Mouse (Mus musculus) forebrain, embryonic 13.5 days (tissue): ENCODE data around the gene Klf6. TPM values are rescaled to one million over a fixed set of nuclear protein-coding genes. Genes with fewer than 3 reads are reported as not detected.

Source experiments
- ATAC-seq: fragments of 200-750 bp; cut with Nextera tagmentation; 2 replicates; pipeline ENCODE4 v1.8.0; 2017
- H3K27ac ChIP-seq: fragments of 300-500 bp; sonication (generic); 2 replicates; pipeline ENCODE4 v1.5.1; 2015; ENCODE audit warnings: inconsistent platforms, mild to moderate bottlenecking, moderate library complexity
- H3K27me3 ChIP-seq: fragments of 300-500 bp; sonication (generic); 2 replicates; pipeline ENCODE4 v1.6.1; 2015; ENCODE audit warnings: mild to moderate bottlenecking, inconsistent platforms
- H3K36me3 ChIP-seq: fragments of 300-500 bp; sonication (generic); 2 replicates; pipeline ENCODE4 v1.6.1; 2015; ENCODE audit warnings: mild to moderate bottlenecking, inconsistent platforms; ENCODE audit not compliant: poor library complexity, severe bottlenecking
- H3K4me1 ChIP-seq: fragments of 300-500 bp; sonication (generic); 2 replicates; pipeline ENCODE4 v1.6.1; 2015; ENCODE audit warnings: inconsistent platforms
- H3K4me2 ChIP-seq: fragments of 300-500 bp; sonication (generic); 2 replicates; pipeline ENCODE4 v1.6.1; 2015; ENCODE audit warnings: inconsistent platforms, mild to moderate bottlenecking, moderate library complexity
- H3K4me3 ChIP-seq: fragments of 300-500 bp; sonication (generic); 2 replicates; pipeline ENCODE4 v1.5.1; 2015; ENCODE audit warnings: mild to moderate bottlenecking, inconsistent platforms
- H3K9ac ChIP-seq: fragments of 300-500 bp; sonication (generic); 2 replicates; pipeline ENCODE4 v1.6.1; 2015; ENCODE audit warnings: mild to moderate bottlenecking, inconsistent platforms
- H3K9me3 ChIP-seq: fragments of 300-500 bp; sonication (generic); replicated peaks from 2 replicates; pipeline ENCODE4 v1.6.1; 2016; ENCODE audit warnings: inconsistent platforms
- WGBS: fragments of 180-500 bp; shearing (Covaris S2); methylation state at CpG from one replicate; pipeline ENCODE4 v1.1.7; 2015; 5-methylcytosine and 5-hydroxymethylcytosine counted together
- polyA plus RNA-seq: library from polyadenylated mRNA; unstranded; fragments of >200 nt; fragmentation: Nextera tagmentation; extraction: Ambion mirVana; gene quantifications from 2 replicates; pipeline ENCODE4 v1.2.1, GENCODE M21; 2015

Klf6 gene
- polyA plus RNA-seq, 1 experiment from 2014 or later = 63.5 TPM

DNA sequence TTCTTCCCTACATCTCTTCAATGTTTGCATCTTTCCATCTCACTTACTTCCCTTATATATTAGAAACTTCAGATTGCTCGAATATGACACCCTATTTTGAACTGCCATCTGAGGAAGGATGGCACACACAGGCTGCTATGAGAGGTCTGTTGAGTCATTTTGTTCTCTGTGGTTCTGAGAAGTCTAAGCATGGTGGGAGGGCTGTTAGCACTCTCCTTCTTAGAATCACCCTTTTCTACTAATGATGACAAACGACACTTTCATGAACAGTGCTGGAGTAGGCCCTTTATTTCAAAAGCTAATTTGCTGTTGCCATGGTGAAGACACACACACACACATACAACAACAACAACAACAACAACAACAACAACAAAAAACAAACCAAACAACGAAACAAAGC is 28.8 kb downstream of the Klf6 start:
- no peak overlapping the region for H3K4me2 ChIP-seq
- no peaks in the 10 kb centered on the region for H3K9me3 ChIP-seq
- no peak overlapping the region for H3K27ac ChIP-seq
- H3K36me3 ChIP-seq = no peaks in the 10 kb centered on the region
- H3K27me3 ChIP-seq = no peaks in the 10 kb centered on the region
- H3K4me1 ChIP-seq = no peaks in the 10 kb centered on the region
- ATAC-seq = no peak
- no peak overlapping the region for H3K4me3 ChIP-seq
- 58% methylated on average over 3 of the region's 3 CpGs for WGBS
- no peak overlapping the region for H3K9ac ChIP-seq

DNA sequence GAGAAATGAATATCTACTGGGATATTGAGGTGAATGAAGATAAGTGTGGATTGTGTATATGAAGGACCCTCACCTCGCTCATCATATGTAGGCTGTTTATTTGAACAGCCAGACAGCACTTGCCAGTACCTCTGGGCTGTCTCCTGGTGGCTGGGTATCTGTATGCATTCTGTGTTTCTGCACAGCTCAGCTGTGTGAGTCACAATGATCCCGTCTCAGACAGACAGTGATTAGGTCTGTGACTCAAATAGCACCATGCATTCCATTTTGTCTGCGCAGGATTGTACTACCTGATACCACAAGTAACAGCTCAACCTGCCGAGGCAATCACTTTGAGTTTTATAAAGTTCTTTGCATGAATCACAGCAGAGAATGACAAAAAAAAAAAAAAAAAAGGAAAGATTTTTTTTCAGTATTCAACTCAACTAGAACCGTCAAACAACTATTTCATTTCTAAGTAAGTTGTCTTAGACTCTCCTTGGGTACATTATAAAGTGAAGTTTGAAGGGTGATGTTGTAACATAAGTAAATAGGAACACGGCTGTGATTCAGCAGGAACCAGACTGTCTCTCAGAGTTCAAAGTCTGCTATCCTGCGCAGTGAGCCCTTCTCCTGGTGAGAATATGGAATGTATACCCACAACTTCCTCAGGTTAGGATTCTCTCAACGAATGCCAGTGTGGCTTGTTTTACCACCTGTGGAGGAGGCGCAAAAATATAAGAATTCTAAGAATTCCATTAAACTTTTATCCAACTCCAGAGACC is 31.6 kb downstream of the Klf6 start:
- Histone ChIP-seq H3K4me1 (no peaks in the 10 kb centered on the region), H3K36me3 (no peaks in the 10 kb centered on the region), H3K4me3 (no peak overlapping the region), H3K9me3 (no peaks in the 10 kb centered on the region), H3K9ac (no peak overlapping the region), H3K27ac (no peak overlapping the region), H3K4me2 (no peak overlapping the region), H3K27me3 (no peaks in the 10 kb centered on the region)
- WGBS = 85% methylated on average over 9 of the region's 9 CpGs
- no peak for ATAC-seq

DNA sequence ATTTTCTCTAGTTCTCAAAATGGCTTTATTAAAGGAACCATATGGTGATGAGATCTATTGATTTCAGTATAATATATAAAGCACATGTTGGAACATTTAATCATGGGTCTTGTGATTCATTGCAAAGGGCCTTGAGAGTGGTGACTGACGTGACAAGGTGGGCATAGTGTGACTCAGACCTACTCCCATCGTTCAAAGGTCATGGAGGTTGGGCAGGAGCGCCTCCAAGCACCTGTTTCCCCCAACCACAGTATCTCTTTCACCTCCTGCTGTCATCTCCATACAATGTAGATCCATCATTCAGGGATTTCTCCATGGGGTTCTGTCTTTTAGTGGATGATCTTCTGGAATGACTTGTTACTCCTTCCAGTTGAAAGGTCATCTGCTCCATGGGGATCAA is 33.6 kb downstream of the Klf6 start:
- Histone ChIP-seq H3K36me3 (no peaks in the 10 kb centered on the region), H3K9me3 (no peaks in the 10 kb centered on the region), H3K4me3 (no peak overlapping the region), H3K27ac (no peak overlapping the region), H3K4me1 (no peaks in the 10 kb centered on the region), H3K27me3 (no peaks in the 10 kb centered on the region), H3K4me2 (no peak overlapping the region), H3K9ac (no peak overlapping the region)
- no peak for ATAC-seq
- 88% methylated on average over 3 of the region's 3 CpGs for WGBS

DNA sequence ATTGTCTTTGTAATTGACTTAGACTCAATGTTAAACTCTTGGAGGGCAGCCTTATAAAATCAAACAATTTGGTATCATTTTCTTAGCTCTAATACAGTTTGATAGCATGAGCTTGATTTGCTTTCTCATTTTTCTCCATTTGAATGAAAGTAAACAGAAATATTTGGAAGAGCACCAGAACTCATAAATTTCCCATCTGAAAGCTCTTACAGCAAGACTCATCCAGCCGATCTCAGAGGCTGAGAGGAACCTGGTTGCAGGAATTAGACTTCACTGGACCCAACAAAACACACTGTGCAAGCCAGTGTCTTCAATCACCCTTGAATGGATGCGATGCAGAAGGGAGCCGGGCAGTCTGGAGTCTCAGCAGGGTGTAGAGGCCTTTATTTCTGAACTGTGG is 34.6 kb downstream of the Klf6 start:
- WGBS = 60% methylated on average over 3 of the region's 3 CpGs
- ATAC-seq = no peak
- H3K4me3 ChIP-seq = no peak overlapping the region
- H3K27ac ChIP-seq = no peak overlapping the region
- H3K9ac ChIP-seq = no peak overlapping the region
- H3K4me2 ChIP-seq = no peak overlapping the region
- no peaks in the 10 kb centered on the region for H3K36me3 ChIP-seq
- H3K4me1 ChIP-seq = no peaks in the 10 kb centered on the region
- H3K9me3 ChIP-seq = no peaks in the 10 kb centered on the region
- H3K27me3 ChIP-seq = no peaks in the 10 kb centered on the region

DNA sequence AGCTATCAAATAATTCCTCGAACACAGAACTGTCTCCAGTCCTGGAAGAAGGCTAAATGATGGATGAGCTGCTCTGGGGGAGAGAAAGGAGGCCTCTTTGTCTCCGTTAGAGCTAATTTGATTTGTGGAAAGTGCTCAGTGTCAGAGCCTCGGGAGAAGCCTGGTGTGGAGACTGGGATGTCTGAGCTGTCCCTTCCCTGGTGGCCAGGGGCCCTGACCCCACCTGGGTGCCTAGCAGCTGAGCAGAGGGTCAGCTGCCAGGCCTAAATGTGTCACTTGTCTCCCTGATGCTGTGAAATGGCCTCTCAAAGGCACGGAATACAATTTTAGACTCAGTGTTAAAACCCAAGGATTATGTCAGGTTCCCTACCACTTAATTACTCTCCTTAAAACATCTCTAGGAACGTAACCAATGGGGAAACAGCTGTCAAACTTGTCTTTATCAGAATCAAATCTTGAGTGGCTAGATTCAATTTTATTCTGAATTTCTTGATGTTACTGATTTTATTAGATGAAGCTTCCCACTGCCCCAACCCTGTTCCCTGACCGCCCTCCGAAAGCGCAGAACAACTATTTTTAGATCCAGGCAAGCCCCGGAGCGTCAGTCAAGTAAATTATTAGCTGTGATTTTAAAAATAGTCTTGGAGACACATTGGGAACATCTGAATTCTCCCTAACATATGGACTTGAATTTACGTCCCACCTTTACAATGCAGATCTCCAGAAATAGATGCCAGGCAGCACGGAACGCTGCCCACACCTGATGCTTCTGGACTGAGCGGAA is 36.1 kb downstream of the Klf6 start:
- Histone ChIP-seq H3K4me2 (no peak overlapping the region), H3K27me3 (no peaks in the 10 kb centered on the region), H3K4me3 (no peak overlapping the region), H3K27ac (no peak overlapping the region), H3K36me3 (no peaks in the 10 kb centered on the region), H3K4me1 (no peaks in the 10 kb centered on the region), H3K9me3 (no peaks in the 10 kb centered on the region), H3K9ac (no peak overlapping the region)
- 75% methylated on average over 14 of the region's 14 CpGs for WGBS
- ATAC-seq = no peak

DNA sequence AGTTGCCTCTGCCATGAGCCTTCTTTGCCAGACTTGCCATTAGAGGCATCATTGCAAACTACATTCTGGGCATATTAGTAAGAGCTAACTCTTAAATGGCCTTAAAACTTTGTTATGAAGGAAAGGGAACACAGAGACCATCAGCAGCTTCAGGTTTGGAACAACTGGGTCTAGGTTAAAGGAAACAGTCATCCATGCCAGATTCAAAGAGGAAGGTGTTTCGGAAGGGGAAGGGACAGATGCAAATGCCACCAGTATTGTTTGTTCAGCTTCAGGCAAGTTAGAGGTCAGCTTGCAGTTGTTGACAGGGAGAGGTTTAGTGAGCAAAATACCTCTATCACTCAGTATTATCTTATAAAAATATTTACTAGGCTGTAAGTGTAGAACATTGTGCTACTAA is 37.7 kb downstream of the Klf6 start:
- no peaks in the 10 kb centered on the region for H3K9me3 ChIP-seq
- WGBS = 74% methylated on average over 1 of the region's 1 CpGs
- no peaks in the 10 kb centered on the region for H3K4me1 ChIP-seq
- H3K9ac ChIP-seq = no peak overlapping the region
- no peaks in the 10 kb centered on the region for H3K36me3 ChIP-seq
- no peak for ATAC-seq
- no peak overlapping the region for H3K27ac ChIP-seq
- H3K27me3 ChIP-seq = no peaks in the 10 kb centered on the region
- no peak overlapping the region for H3K4me3 ChIP-seq
- no peak overlapping the region for H3K4me2 ChIP-seq

DNA sequence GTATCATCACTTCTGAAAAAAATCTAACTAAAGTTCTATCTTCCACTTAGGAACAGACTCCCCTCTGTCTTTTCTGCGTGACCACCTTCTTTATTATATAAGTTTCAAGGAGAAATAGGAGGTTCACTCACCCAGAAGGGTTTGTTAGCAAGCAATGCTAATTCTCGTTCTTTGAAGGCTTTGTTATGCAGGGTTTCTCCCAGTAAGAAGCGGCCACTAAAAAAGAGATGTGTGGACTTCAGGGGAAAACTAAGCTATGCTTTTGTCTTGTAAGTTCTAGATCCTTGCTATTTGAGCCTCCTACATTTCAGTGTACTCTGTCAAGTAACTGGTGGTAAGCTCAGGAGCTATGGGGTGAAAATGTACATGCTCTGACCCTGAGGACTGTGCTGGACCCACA is 38.4 kb downstream of the Klf6 start:
- WGBS = 20% methylated on average over 3 of the region's 3 CpGs
- Histone ChIP-seq H3K4me3 (no peak overlapping the region), H3K9me3 (no peaks in the 10 kb centered on the region), H3K27me3 (no peaks in the 10 kb centered on the region), H3K27ac (no peak overlapping the region), H3K9ac (no peak overlapping the region), H3K4me2 (no peak overlapping the region), H3K36me3 (no peaks in the 10 kb centered on the region), H3K4me1 (no peaks in the 10 kb centered on the region)
- ATAC-seq = no peak

DNA sequence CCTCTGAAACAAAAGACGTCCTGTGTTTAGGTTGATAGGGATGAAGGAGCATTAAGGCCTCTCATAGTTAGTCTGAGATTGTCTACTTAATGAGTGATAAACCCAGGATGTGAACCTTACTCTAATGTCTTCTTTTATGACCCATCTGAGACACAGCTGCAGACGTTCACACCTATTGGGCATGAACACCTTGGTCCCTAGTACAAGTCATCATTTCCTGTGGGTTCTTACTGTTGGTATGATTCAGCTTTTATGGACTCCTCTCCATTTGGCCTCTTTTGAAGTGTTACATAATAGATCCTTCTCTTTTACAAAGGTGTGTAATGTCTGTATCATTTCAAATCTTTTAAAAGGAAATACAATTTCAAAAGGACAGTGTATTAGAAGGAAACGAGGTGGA is 51.9 kb downstream of the Klf6 start:
- no peaks in the 10 kb centered on the region for H3K27me3 ChIP-seq

DNA sequence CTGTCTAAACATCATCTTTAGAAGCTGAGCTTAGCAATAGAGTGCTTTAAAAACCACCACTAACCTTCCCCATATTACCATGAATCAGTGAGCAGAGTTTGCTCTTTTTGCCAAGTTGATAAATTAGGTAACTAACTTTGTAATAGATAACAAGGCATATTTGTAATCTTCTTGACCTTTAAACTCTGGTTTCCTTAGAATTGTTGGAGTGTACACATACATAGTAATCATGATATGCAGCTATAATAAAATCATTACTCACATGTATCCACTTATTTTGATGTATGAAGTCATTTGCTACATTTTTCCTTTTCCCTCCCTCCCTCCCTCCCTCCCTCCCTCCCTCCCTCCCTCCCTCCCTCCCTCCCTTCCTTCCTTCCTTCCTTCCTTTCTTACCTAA is 56.1 kb downstream of the Klf6 start:
- no peak overlapping the region for H3K4me2 ChIP-seq
- H3K36me3 ChIP-seq = no peaks in the 10 kb centered on the region
- no peak overlapping the region for H3K9ac ChIP-seq
- no peak overlapping the region for H3K4me3 ChIP-seq
- no peak for ATAC-seq
- H3K27ac ChIP-seq = no peak overlapping the region
- no peaks in the 10 kb centered on the region for H3K9me3 ChIP-seq
- no peaks in the 10 kb centered on the region for H3K4me1 ChIP-seq
- H3K27me3 ChIP-seq = no peaks in the 10 kb centered on the region

More for the DNA sequence above, 51.9 kb downstream of the Klf6 start:
- Histone ChIP-seq H3K27ac (no peak overlapping the region), H3K9me3 (no peaks in the 10 kb centered on the region), H3K4me1 (no peaks in the 10 kb centered on the region), H3K9ac (no peak overlapping the region), H3K36me3 (no peaks in the 10 kb centered on the region), H3K4me2 (no peak overlapping the region), H3K4me3 (no peak overlapping the region)
- WGBS = 77% methylated on average over 3 of the region's 3 CpGs
- ATAC-seq = no peak

DNA sequence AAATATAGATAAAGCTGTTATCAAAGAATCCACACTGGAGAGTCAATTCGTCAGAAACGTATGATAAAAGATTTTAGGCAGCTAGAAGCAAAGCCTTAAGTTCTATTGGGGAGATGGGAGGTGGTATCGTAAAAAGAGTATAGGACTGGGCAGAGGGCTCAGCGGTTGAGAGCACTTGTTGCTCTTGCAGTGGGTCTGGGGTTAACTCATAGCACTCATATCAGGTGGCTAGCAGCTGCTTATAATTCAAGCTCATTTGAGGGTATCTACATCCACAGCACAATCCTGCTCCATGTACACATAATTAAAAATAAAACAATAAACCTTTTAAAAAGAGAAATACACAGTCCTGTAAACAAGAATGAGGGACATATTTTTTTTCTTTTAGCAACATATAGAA is 58.7 kb downstream of the Klf6 start:
- H3K9ac ChIP-seq = no peak overlapping the region
- no peak overlapping the region for H3K27ac ChIP-seq
- H3K9me3 ChIP-seq = no peaks in the 10 kb centered on the region
- H3K27me3 ChIP-seq = no peaks in the 10 kb centered on the region
- ATAC-seq = no peak
- no peak overlapping the region for H3K4me3 ChIP-seq
- H3K36me3 ChIP-seq = no peaks in the 10 kb centered on the region
- no peaks in the 10 kb centered on the region for H3K4me1 ChIP-seq
- H3K4me2 ChIP-seq = no peak overlapping the region
- WGBS = 85% methylated on average over 4 of the region's 4 CpGs
